Mouse (Mus musculus) lung, postnatal 14 days (tissue): Measurements from ENCODE around the gene Ugt1a5.
"Not testable (repeated sequence)": the region's sequence is repeated elsewhere in the genome, so short reads cannot be mapped to it uniquely, and the experiment has no call there.

Experiments
- DNase-seq: peaks from one replicate; pipeline ENCODE4 v3.0.0; 2021

Ugt1a5 gene

GRCm38 (mm10) chr1:88199996-88200395 is 34.2 kb downstream of the Ugt1a5 start:
- DNase-seq: no peak

- no peak for DNase-seq
These were observed 34.6 kb downstream of the Ugt1a5 start, which contains the start of gene Ugt1a2 for GRCm38 (mm10) chr1:88200456-88200855. Gene Ugt1a2 (plus strand): TSS chr1:88200601.

- DNase-seq: peak; percentile 76
These were observed 39.6 kb downstream of the Ugt1a5 start, which contains the start of gene Dnajb3 for GRCm38 (mm10) chr1:88205294-88205922. Gene Dnajb3 (minus strand): TSS chr1:88205782.

- no peak for DNase-seq
These were observed 41.1 kb downstream of the Ugt1a5 start for GRCm38 (mm10) chr1:88206843-88207479.

- no peak for DNase-seq
These were observed 46.0 kb downstream of the Ugt1a5 start, which contains the start of gene Ugt1a1 for GRCm38 (mm10) chr1:88211812-88212211. Gene Ugt1a1 (plus strand): TSS chr1:88211959.

GRCm38 (mm10) chr1:88212341-88213045 is 46.7 kb downstream of the Ugt1a5 start:
- no peak for DNase-seq

GRCm38 (mm10) chr1:88213061-88213460 is 47.2 kb downstream of the Ugt1a5 start:
- no peak for DNase-seq

- DNase-seq: no peak
These were observed 48.1 kb downstream of the Ugt1a5 start for GRCm38 (mm10) chr1:88213766-88214461.

GRCm38 (mm10) chr1:88214462-88214952 is 48.7 kb downstream of the Ugt1a5 start:
- no peak for DNase-seq

- DNase-seq: no peak
These were observed 49.9 kb downstream of the Ugt1a5 start for GRCm38 (mm10) chr1:88215466-88216380.

- no peak for DNase-seq
These were observed 50.7 kb downstream of the Ugt1a5 start for GRCm38 (mm10) chr1:88216551-88216950.

- DNase-seq: no peak
These were observed 51.3 kb downstream of the Ugt1a5 start for GRCm38 (mm10) chr1:88217144-88217543.

GRCm38 (mm10) chr1:88217576-88217975 is 51.8 kb downstream of the Ugt1a5 start:
- DNase-seq: no peak

- DNase-seq: no peak
These were observed 52.2 kb downstream of the Ugt1a5 start for GRCm38 (mm10) chr1:88218051-88218450.

GRCm38 (mm10) chr1:88218591-88218990 is 52.8 kb downstream of the Ugt1a5 start:
- no peak for DNase-seq

GRCm38 (mm10) chr1:88219054-88219453 is 53.2 kb downstream of the Ugt1a5 start:
- no peak for DNase-seq

- DNase-seq: no peak
These were observed 54.5 kb downstream of the Ugt1a5 start for GRCm38 (mm10) chr1:88220336-88220735.

- DNase-seq: no peak
These were observed 56.4 kb downstream of the Ugt1a5 start for GRCm38 (mm10) chr1:88222216-88222615.

GRCm38 (mm10) chr1:88223011-88223515 is 57.3 kb downstream of the Ugt1a5 start:
- DNase-seq: not testable (repeated sequence)

GRCm38 (mm10) chr1:88223591-88223990 is 57.8 kb downstream of the Ugt1a5 start:
- DNase-seq: no peak

GRCm38 (mm10) chr1:88224029-88224776 is 58.4 kb downstream of the Ugt1a5 start:
- DNase-seq: peak; percentile 49
